Mouse (Mus musculus): ENCODE measurements around the gene Map3k12. TPM values are rescaled to one million over a fixed set of nuclear protein-coding genes. Genes with fewer than 3 reads are reported as not detected.

Gene Map3k12
- polyA plus RNA-seq, 1 experiment from 2014 or later, result 35.2 TPM

DNA sequence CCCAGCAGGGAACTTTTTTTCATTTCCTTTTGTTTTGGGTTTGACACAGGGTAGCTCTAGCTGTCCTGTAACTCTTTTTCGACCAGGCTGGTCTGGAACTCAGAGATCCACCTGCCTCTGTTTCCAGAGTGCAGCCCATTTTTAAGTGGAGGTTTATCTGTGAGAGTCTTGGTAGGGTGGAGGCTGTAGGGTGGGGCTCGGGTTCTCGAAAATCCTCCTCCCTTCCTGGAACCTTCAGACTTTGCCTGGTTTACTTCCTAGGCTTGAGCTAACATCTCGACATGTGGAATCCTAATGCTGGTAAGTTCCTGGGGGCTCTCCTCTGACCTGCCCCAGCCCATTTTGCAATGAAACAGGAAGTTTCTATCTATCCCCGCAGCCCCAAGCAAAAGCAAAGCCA, 57.0 kb downstream of the Map3k12 start:
- H3K4me3 ChIP-seq, result peak overlapping the region; percentile 57; the same call in 1 of the 2 replicates
- H3K36me3 ChIP-seq, result peaks cover 16% of the 10 kb centered on the region; the same call in 1 of the 2 replicates
- WGBS, result 71% methylated on average over 5 of the region's 5 CpGs

DNA sequence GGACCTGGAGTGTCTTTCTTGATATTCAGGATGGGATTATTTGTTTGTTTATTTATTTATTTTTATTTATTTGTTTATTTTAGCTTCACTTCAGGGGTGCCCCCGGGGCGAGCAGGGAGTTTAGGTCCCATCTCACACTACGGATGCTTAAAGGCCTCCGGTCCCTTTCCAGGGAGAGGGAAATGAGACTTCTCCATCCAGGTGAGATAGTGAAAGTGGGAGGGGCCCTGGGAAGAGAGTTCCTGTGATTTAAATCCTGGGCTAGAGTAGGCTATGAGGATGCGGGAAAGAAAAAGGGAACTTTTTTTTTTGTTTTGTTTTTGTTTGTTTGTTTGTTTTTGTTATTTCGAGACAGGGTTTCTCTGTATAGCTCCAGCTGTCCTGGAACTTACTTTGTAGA, 57.5 kb downstream of the Map3k12 start:
- DNase-seq (ENCODE audit: low spot score), result no peak
- peaks cover 33% of the 10 kb centered on the region for H3K4me1 ChIP-seq (replicated peaks)
- H3K4me3 ChIP-seq, result peak overlapping the region; percentile 57
- no peaks in the 10 kb centered on the region for H3K27me3 ChIP-seq (ENCODE audit: insufficient read depth, poor library complexity, severe bottlenecking)
- no peaks in the 10 kb centered on the region for H3K9me3 ChIP-seq
- H3K27ac ChIP-seq, result peak overlapping the region; percentile 81
- WGBS, result 32% methylated on average over 6 of the region's 6 CpGs
- peaks cover 16% of the 10 kb centered on the region; the same call in 1 of the 2 replicates for H3K36me3 ChIP-seq

More for the DNA sequence above, 57.0 kb downstream of the Map3k12 start:
- Histone ChIP-seq H3K9me3 (no peaks in the 10 kb centered on the region), H3K27me3 (ENCODE audit: insufficient read depth, poor library complexity, severe bottlenecking) (no peaks in the 10 kb centered on the region), H3K27ac (no peak overlapping the region), H3K4me1 (replicated peaks) (peaks cover 33% of the 10 kb centered on the region)
- DNase-seq (ENCODE audit: low spot score), result no peak

DNA sequence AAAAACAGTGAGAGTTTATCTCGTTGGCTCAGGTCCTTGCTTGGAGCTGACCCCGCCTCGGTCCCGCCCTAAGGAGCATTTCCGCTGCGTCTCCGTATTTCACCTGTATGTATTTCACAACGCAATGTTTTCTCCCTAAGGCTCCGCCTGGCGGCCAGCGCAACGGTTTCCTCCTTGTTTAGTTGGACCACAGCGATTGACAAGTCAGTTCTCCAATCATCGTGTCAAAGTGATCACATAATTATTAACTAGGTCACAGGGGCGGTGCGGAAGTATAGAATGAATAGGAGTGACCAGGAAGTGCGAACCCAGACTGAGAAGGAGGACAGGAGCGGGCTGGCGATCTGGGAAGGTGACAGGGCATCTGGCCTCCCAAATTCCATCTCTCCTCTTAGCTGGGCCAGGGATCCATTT, 58.0 kb downstream of the Map3k12 start, which contains the start of gene Prr13:
TSS of gene Prr13 (plus strand) at position 125 of the 414 bp plus-strand sequence.
- peaks cover 33% of the 10 kb centered on the region for H3K4me1 ChIP-seq (replicated peaks)
- H3K27me3 ChIP-seq (ENCODE audit: insufficient read depth, poor library complexity, severe bottlenecking), result no peaks in the 10 kb centered on the region
- under 1% methylated on average over 19 of the region's 19 CpGs for WGBS
- H3K27ac ChIP-seq, result peak within 1 kb of the TSS; percentile 81
- H3K36me3 ChIP-seq, result peaks cover 16% of the 10 kb centered on the region; the same call in 1 of the 2 replicates
- H3K4me3 ChIP-seq, result peak within 1 kb of the TSS; percentile 57
- H3K9me3 ChIP-seq, result no peaks in the 10 kb centered on the region
- peak; percentile 88 for DNase-seq (ENCODE audit: low spot score)

DNA sequence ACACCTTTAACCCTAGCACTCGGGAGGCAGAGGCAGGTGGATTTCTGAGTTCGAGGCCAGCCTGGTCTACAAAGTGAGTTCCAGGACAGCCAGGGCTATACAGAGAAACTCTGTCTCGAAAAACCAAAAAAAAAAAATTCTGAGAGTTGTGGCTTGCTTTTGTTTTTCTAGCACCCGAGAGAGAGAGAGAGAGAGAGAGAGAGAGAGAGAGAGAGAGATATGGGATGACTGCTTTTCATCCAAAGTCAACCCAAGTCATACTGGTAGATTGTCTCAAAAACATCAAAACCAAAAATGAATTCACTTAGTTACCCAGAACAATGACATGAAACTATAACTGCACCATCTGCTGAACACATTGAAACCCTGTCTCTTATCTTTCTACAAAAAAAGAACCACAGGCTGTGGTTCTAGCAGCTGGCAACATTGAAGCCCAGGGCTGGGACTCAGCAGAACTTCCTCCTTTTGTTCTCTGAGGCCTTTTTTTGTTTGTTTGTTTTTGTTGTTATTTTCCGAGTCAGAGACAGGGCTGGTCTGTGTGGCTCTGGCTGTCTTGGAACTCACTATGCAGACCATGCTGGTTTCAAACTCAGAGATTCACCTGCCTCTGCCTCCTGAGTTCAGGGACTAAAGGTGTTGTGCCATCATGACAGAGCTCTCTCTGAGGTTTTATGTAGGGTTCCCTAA, 58.7 kb downstream of the Map3k12 start:
- 73% methylated on average over 5 of the region's 5 CpGs for WGBS
- no peaks in the 10 kb centered on the region for H3K27me3 ChIP-seq (ENCODE audit: insufficient read depth, poor library complexity, severe bottlenecking)
- no peaks in the 10 kb centered on the region for H3K9me3 ChIP-seq
- H3K4me1 ChIP-seq (replicated peaks), result peaks cover 33% of the 10 kb centered on the region
- H3K27ac ChIP-seq, result peak overlapping the region; percentile 81
- peaks cover 11% of the 10 kb centered on the region; the same call in 1 of the 2 replicates for H3K36me3 ChIP-seq
- peak overlapping the region; percentile 57 for H3K4me3 ChIP-seq
- DNase-seq (ENCODE audit: low spot score), result no peak

DNA sequence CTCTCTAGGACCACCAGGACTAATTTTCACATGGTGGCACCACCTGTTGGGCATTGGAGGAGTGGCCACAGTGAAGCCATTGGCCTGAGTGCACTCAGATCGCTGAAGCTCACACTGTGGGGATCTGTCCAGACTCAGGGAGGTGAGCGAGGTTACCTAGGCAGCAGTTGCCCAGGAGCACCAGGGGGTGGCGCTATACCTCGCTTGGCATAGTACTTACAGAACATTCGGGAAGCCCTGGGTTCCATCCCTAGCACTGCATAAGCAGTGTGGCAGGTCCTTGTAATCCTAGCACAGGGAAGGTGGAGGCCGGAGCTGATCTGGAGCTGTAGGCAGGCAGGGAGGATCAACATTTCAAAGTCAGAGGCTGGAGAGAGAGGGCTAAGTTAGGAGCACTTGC, 60.9 kb downstream of the Map3k12 start:
- Histone ChIP-seq H3K27ac (no peak overlapping the region), H3K27me3 (ENCODE audit: insufficient read depth, poor library complexity, severe bottlenecking) (no peaks in the 10 kb centered on the region), H3K4me3 (no peak overlapping the region), H3K36me3 (no peaks in the 10 kb centered on the region), H3K9me3 (no peaks in the 10 kb centered on the region), H3K4me1 (replicated peaks) (peaks cover 28% of the 10 kb centered on the region)
- DNase-seq (ENCODE audit: low spot score), result peak; percentile 18
- 35% methylated on average over 6 of the region's 6 CpGs for WGBS

DNA sequence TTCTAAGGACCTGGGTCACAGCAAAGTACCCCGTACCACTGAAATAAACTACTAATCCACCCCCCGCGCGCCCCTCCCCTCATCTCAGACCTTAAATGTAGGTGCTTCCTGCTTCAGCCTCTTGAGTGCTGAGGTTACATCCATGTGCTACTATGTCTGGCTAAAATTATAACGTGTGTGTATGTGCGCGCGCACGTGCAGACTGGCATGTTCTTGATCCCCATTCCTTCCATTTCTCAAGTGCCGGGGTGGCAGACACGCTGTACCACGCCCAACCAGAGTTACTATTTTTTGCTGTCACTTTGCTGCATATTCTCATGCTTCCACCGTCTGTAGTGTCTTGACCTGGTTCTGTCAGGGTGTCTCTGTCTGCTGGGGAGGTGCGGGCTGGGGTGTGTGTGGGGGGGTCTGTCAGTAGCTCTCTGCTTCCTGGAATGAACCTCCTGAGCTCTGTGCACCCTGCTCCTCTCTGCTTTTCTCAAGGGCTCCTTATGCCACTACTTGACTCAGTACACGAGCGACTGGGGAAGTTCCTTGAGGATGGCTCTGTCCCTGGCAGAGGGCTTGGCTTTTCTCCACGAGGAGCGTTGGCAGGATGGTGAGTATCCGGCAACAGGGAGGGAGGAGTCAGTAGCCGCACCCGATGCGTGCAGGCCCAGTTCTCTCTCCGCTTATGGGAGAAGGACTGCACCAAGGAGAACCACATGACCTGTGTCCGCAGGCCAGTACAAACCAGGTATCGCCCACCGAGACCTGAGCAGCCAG, 65.0 kb downstream of the Map3k12 start:
- Histone ChIP-seq H3K27ac (no peak overlapping the region), H3K36me3 (no peaks in the 10 kb centered on the region), H3K4me1 (replicated peaks) (peaks cover 5% of the 10 kb centered on the region), H3K4me3 (no peak overlapping the region), H3K27me3 (ENCODE audit: insufficient read depth, poor library complexity, severe bottlenecking) (no peaks in the 10 kb centered on the region), H3K9me3 (no peaks in the 10 kb centered on the region)
- no peak for DNase-seq (ENCODE audit: low spot score)
- 84% methylated on average over 26 of the region's 26 CpGs for WGBS

DNA sequence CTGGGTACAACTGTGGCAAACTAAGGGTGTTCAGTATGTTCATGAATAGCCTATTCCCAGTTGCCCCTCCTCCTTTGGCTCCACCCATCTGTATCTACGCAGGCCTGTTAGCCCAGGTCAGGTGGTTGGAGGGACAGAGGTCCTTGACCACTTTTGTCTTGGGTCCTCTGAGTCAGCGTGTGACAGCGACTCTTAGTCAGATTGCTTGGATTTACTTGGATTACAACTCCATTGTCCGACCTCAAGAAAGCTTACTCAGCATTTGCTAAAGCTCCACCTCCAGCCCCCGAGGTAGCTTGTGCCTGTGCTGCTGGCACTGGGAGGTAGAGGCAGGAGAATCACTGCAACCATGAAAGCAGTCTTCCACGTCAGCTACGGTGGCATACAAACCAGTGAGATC, 65.9 kb downstream of the Map3k12 start:
- Histone ChIP-seq H3K36me3 (no peaks in the 10 kb centered on the region), H3K27ac (no peak overlapping the region), H3K9me3 (no peaks in the 10 kb centered on the region), H3K27me3 (ENCODE audit: insufficient read depth, poor library complexity, severe bottlenecking) (no peaks in the 10 kb centered on the region), H3K4me3 (no peak overlapping the region), H3K4me1 (replicated peaks) (peaks cover 6% of the 10 kb centered on the region)
- no peak for DNase-seq (ENCODE audit: low spot score)
- 37% methylated on average over 7 of the region's 7 CpGs for WGBS

DNA sequence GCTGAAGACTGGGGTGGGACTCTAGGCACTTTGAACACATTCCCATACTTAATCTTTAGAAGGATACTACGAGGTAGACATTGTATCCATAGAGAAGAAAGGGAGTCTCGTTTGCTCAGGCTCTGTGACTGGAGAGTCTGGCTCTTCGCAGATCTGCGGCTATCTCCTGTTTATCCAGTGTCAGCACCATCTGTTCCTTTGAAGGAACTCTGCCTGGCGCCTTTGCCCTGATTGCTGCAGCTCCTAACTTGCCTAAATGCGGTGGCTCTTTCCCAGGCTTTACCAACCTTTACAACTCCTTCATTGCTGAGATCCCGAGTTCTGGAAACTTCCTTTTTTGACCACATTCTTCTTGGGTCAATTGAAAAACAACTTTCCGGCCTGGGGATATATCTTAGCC, 67.5 kb downstream of the Map3k12 start:
- H3K27me3 ChIP-seq (ENCODE audit: insufficient read depth, poor library complexity, severe bottlenecking), result no peaks in the 10 kb centered on the region
- 71% methylated on average over 8 of the region's 8 CpGs for WGBS
- no peak for DNase-seq (ENCODE audit: low spot score)
- H3K4me3 ChIP-seq, result no peak overlapping the region
- no peaks in the 10 kb centered on the region for H3K9me3 ChIP-seq
- H3K4me1 ChIP-seq (replicated peaks), result peaks cover 4% of the 10 kb centered on the region
- H3K27ac ChIP-seq, result no peak overlapping the region
- no peaks in the 10 kb centered on the region for H3K36me3 ChIP-seq

Other genes with a start within 250 kb of the Map3k12 start
- 0.26 and 0.35 TPM in 2 replicates for gene Gm9918, start 246.5 kb downstream of the Map3k12 start, polyA plus RNA-seq (2016; fragmentation: Nextera tagmentation; extraction: Ambion mirVana)
- gene Mfsd5, start 237.6 kb downstream of the Map3k12 start, polyA plus RNA-seq (2016; fragmentation: Nextera tagmentation; extraction: Ambion mirVana), result 61.5 and 66.1 TPM in 2 replicates
- 42.6 and 52.2 TPM in 2 replicates for gene Espl1, start 220.8 kb downstream of the Map3k12 start, polyA plus RNA-seq (2016; fragmentation: Nextera tagmentation; extraction: Ambion mirVana)
- 331 and 368 TPM in 2 replicates for gene Pfdn5, start 190.9 kb downstream of the Map3k12 start, polyA plus RNA-seq (2016; fragmentation: Nextera tagmentation; extraction: Ambion mirVana)
- gene Myg1, start 185.4 kb downstream of the Map3k12 start, polyA plus RNA-seq (2016; fragmentation: Nextera tagmentation; extraction: Ambion mirVana), result 119 and 120 TPM in 2 replicates
- 102 and 122 TPM in 2 replicates for gene Aaas, start 166.3 kb downstream of the Map3k12 start, polyA plus RNA-seq (2016; fragmentation: Nextera tagmentation; extraction: Ambion mirVana)
- 1.0 and 1.2 TPM in 2 replicates for gene Sp7, start 149.9 kb downstream of the Map3k12 start, polyA plus RNA-seq (2016; fragmentation: Nextera tagmentation; extraction: Ambion mirVana)
- gene Sp1, start 110.9 kb downstream of the Map3k12 start, polyA plus RNA-seq (2016; fragmentation: Nextera tagmentation; extraction: Ambion mirVana), result 6.1 and 9.3 TPM in 2 replicates
- gene Amhr2, start 71.7 kb downstream of the Map3k12 start, polyA plus RNA-seq (2016; fragmentation: Nextera tagmentation; extraction: Ambion mirVana), result 0.17 and 0.18 TPM in 2 replicates
- 84.3 and 98.2 TPM in 2 replicates for gene Prr13, start 58.0 kb downstream of the Map3k12 start, polyA plus RNA-seq (2016; fragmentation: Nextera tagmentation; extraction: Ambion mirVana)
- gene Pcbp2, start 46.5 kb downstream of the Map3k12 start, polyA plus RNA-seq (2016; fragmentation: Nextera tagmentation; extraction: Ambion mirVana), result 166 and 207 TPM in 2 replicates
- gene Gm10337, start 13.3 kb downstream of the Map3k12 start, polyA plus RNA-seq (2016; fragmentation: Nextera tagmentation; extraction: Ambion mirVana), result 3.9 and 11.3 TPM in 2 replicates
- 132 and 135 TPM in 2 replicates for gene Tarbp2, start 1.1 kb upstream of the Map3k12 start, polyA plus RNA-seq (2016; fragmentation: Nextera tagmentation; extraction: Ambion mirVana)
- gene Npff, start 7.9 kb upstream of the Map3k12 start, polyA plus RNA-seq (2016; fragmentation: Nextera tagmentation; extraction: Ambion mirVana), result 1.5 and 2.4 TPM in 2 replicates
- gene Gm28047, start 108.0 kb upstream of the Map3k12 start, polyA plus RNA-seq (2016; fragmentation: Nextera tagmentation; extraction: Ambion mirVana), result not detected in 2 replicates
- 17.5 and 20.4 TPM in 2 replicates for gene Atf7, start 108.4 kb upstream of the Map3k12 start, polyA plus RNA-seq (2016; fragmentation: Nextera tagmentation; extraction: Ambion mirVana)
- 63.3 and 73.4 TPM in 2 replicates for gene Atp5g2, start 155.3 kb upstream of the Map3k12 start, polyA plus RNA-seq (2016; fragmentation: Nextera tagmentation; extraction: Ambion mirVana)
- 32.1 and 38.5 TPM in 2 replicates for gene Calcoco1, start 205.1 kb upstream of the Map3k12 start, polyA plus RNA-seq (2016; fragmentation: Nextera tagmentation; extraction: Ambion mirVana)